Mouse (Mus musculus) spleen, embryonic (tissue): ENCODE measurements around the gene Rpl6.

Experiments used
- CTCF ChIA-PET: fragments of 350-600 bp; sonication (Branson Sonifier 250); formaldehyde crosslinking; loops from one replicate; lab custom pipeline; 2022; lab: Charles Lee

Rpl6 gene

DNA sequence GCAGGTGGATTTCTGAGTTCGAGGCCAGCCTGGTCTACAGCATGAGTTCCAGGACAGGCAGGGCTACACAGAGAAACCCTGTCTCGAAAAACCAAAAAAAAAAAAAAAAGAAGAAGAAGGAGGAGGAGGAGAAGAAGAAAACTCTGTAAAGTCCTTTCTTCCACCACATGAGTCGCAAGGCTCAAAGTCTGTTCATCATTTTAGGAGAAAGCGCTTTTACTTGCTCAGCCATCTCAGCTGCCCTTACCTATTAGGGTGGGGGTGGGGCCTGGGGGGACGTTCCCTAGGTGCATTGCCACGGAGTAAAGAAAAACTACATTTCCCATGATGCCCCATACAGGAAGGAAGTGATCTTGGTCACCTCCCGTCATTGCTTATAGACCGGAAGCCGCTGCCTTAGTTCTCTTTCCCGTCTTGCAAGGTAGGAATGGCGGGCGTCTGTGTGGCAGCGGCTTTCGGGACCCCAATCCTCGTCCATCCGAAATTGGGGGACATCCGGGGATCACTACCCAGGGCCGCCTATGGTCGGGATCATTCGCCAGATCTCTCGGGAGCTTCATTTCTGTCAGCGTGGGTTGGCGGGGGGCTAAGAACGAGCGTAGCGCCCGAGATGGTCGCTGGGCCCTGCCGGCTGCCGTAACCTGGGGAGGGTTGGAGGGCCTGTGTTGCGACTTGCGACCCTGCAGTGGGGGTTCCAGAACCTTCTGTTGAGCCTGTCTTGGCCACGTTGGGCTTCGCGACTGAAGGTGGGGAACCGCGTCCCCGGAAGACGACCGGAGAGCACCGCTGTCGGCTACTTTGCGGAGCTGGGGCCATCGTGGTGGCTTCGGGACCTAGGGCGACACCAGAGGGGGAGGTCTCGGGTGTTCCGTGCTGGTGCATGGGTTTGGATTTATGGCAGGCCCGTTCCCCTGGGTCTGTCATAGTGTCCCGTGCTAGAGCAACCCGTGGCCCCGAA lies at the start of gene Rpl6:
Gene Rpl6 (plus strand): TSS at position 350 of the 958 bp plus-strand sequence.
- CTCF ChIA-PET = interaction anchor here (1.0 kb wide), 1 partner anchor 40 kb away, joined by 3 read pairs; no protein-coding TSS in a partner anchor

- CTCF ChIA-PET = no interaction called here
Observed at GRCm38 (mm10) chr5:121156121-121156520, 48.2 kb upstream of the Rpl6 start.

GRCm38 (mm10) chr5:121157017-121157416 lies 47.3 kb upstream of the Rpl6 start:
- CTCF ChIA-PET = no interaction called here

DNA sequence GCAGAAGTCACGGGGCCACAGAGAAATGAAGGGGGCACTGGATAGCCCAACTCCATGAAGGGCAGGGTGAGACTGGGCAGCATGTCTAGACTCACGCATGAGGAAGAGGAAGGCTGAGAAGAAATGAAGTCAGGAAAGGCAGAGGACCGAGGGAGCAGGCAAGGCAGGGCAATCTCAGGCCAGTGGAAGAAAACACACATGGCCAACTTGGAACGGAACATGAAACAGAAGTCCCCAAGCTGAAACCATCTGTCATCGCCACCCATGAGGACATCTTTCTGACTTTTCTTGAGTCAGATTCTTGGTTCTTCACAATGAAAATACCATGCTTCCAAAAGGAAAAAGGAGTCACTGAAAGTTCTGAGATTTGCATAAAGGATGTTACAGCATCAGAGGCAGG lies 46.8 kb upstream of the Rpl6 start:
- CTCF ChIA-PET = no interaction called here

- CTCF ChIA-PET = interaction anchor here (0.6 to 0.8 kb wide), 2 partner anchors 31 to 1767 kb away, joined by 3 to 13 read pairs; no protein-coding TSS in a partner anchor
Observed at GRCm38 (mm10) chr5:121158966-121159365, 45.3 kb upstream of the Rpl6 start.

- CTCF ChIA-PET = interaction anchor here (0.5 kb wide), 1 partner anchor 144 kb away, joined by 10 read pairs; no protein-coding TSS in a partner anchor
Observed at GRCm38 (mm10) chr5:121162285-121162684, 42.0 kb upstream of the Rpl6 start.

DNA sequence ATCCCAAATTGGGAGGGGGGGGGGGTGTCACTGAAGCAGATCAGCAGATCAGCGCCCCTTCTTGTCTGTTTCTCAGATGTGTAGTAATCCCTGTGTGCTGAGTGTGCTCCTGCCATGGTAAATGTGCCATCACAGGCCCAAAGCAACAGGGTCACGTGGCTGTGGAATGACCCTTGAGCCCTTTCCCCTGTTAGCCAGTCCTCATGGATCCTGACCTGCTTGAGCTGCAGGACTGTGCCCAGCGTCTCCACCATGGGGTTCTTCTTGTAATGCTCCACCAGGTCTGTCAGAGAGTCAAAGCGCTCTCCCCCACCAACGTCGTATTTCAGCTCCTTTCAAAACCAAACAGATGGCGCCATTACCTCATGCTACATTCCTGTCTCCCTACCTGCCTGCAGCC lies 41.4 kb upstream of the Rpl6 start:
- CTCF ChIA-PET = interaction anchor here (0.7 kb wide), 1 partner anchor 27 kb away, joined by 3 read pairs; no protein-coding TSS in a partner anchor

DNA sequence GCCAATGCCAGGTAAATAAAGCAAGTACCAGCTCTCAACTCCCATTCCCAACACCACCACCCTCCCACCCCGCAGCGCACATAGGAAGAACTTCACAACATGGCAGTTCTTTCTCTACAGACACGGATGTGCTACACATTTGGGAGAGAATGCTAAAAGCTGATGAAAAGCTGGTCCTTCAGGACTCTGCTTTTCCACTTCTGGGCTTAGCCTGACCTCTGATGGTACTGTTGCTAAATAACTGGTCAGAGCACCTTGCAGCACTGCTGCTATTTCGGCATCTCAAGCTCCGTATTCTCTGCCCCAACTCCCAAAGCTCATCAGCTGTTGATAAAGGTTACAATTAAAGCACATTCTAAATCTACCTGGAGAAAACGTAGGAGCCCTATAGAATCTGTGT lies 37.4 kb upstream of the Rpl6 start:
- CTCF ChIA-PET = no interaction called here

DNA sequence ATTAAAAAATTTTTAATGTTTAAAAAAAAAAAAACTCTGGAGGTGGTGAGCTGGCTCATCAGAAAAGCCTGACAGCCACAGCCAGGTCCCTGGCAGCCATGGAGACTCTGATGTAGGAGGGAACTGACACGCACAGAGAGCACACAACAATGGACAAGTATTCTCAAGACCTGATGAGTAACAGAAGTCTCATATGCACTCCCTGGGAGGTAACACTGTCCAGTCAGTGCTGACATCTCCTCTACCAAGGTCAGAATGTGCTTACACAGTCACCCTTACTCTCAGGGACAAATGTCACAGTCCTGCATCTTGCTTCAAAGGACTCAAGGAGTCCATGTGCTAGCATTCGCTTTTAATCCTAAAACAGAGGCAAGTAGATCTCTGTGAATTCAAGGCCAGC lies 34.7 kb upstream of the Rpl6 start:
- CTCF ChIA-PET = interaction anchor here (0.6 kb wide), 1 partner anchor 88 kb away, joined by 4 read pairs; no protein-coding TSS in a partner anchor

DNA sequence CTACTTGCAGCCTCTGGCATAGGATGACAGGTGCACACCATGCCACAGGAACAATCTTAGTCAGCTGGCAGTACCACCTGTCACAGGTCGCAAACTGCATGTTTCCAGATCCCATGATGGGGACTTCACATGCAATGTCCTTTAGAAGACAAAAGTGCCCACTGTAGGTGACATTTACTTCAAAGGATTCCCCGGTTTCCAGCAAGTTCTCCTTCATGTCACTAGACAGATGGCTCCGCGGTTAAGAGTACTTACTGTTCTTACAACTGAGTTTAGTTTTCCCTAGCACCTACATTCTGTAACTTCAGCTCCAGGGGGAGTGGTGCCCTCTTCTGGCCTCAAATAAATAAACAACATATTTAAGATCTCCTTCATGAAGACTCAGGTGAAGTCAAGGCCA lies 31.4 kb upstream of the Rpl6 start:
- CTCF ChIA-PET = no interaction called here

DNA sequence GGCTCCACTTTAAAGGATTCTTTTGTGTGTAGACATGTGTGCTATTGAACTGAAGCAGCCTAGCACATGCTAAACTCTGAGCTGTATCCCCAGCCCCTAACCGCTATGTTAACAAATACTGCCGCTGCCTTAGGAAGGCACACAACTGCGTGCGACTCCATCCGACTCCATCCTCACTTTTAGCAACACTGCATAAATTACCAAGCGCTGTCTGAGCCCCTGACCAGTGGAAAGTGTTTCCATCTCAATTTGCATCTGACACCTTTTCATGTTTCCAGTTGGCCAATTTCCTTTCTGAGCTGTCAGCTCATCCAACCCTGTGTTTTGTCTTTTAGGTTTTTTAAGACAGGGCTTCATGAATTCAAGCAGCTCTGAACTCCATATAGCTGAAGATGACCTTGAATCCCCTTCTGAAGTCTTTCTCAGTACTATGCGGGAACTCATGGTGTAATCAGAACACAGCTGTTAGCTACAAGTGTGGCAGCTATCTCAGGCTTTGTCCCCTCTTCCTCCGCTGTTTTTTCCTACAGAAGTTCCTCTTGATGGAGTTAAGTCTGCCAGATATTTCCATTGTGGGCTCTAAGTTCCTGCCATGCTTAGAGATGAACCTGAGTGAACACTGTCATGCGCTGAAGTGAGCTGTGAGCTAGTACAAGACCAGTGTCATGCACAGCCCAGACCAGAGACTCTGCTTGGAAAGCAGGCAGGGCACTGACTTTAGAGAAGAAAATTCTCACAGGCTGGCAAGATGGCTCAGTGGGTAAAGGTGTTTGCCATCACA lies 25.0 kb upstream of the Rpl6 start:
- CTCF ChIA-PET = no interaction called here

DNA sequence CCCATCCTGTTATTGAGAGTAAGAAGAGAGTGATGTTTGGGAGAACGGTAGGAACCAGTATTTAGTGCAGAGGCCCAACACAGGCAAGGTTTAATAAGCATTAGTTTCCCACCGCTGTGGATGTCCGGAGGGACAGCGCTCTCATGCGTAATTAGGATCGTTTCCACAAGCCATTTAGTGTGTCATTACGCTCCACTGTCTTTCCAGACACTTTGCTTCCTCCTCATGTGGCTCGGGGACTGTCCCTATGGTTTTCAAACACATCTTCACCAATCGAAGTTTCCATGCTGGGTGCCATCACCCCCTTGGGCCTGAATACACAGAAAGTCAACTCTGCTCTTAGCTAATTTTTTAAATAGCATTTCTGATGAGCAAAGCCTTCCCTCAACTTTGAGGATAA lies 21.0 kb upstream of the Rpl6 start:
- CTCF ChIA-PET = no interaction called here

DNA sequence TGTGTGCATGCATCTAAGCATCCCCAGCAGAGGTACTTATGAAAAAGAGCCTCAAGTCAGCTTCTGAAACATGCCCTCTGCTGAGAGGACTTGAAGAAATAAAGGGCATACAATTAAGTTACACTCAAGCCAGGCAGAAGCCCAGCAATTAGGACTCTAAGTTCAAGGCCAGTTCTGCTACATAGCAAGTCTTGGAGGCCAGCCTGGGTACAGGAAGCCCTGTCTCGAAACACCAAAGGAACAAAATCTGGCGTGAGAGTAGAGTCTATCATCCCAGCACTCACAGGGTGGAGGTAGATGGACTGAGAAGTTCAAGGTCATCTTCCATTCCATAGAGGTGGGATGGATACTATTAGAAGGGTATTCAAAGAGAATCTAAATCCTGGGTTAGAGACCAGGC lies 19.9 kb upstream of the Rpl6 start:
- CTCF ChIA-PET = no interaction called here

DNA sequence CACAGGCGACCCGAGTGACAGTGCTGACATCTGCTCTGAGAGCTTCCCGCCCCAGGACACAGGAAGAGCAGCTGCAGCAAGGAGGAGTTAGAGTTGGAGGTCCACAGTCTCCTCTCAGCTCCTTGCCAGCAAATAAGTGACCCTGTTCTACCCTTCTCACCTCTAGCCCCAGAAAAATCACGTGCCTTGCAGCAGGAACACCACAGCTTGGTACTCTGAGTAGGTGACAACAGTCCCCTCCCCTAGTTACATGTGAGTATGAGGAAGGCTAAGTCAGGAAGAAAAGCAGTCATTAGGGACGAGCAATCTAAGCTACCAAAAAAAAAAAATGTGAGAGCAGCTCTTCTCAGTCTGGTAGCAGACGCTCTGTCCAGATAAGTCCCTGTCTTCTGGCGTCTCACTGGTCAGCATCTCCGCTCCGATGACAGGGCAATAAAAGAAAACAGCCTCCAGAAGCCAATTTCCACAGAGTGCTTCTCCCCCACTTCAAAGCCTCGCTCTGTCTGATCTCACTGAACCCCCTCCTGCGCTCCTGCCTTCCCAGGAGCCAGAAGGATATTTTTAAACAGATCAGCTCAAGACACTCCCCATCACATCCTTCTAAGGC lies 19.2 kb upstream of the Rpl6 start:
- CTCF ChIA-PET = no interaction called here

GRCm38 (mm10) chr5:121187580-121188001 lies 16.7 kb upstream of the Rpl6 start:
- CTCF ChIA-PET = no interaction called here

- CTCF ChIA-PET = no interaction called here
Observed at GRCm38 (mm10) chr5:121188265-121188664, 16.0 kb upstream of the Rpl6 start.

DNA sequence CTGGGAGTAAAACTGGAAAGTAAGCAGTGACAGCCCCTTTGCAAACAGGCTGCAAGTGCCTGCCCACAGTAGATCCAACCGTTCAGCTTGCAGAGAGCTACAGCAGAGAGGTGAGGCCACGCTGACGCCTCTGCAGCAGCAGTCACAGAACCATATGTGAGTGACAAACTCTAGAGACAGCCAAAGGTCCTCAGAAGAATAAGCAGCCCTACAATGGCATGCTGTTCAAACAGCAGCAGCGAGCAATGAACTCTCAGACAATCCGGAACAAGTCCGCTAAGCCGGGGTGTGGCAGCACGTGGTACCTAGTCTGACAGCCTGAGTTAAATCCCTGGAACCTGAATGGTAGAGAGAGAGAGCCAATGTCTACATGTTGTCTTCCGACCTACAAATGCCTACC lies 15.1 kb upstream of the Rpl6 start:
- CTCF ChIA-PET = interaction anchor here (0.6 to 1.0 kb wide), 4 partner anchors 26 to 183 kb away, joined by 3 to 4 read pairs (median 4); no protein-coding TSS in a partner anchor

DNA sequence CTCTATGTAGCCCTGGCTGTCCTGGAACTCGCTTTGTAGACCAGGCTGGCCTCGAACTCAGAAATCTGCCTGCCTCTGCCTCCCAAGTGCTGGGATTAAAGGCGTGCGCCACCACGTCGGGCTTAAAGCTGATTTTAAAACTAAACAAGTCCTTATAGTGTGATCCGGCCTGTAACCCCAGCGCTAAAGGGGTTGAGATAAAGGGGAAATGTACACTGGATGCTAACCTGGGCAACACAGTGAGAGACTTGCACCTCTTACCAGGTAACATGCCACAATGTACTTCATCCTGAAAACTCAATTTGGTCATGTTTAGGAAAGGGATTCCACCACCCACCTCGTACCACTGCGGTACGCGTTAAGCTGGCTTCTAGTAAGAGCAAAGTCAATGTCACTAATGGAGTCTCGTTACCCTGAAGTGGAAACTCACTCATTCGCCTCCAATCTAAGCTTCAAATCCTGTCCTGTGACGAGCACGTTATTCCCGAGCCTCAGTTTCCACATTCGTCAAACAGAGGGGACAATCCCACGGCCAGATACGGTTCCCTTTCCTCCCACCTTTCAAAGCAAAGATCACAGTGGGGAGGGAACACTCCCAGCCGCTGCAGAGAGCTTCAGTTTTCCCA lies 14.0 kb upstream of the Rpl6 start:
- CTCF ChIA-PET = interaction anchor here (0.6 to 1.0 kb wide), 2 partner anchors 31 to 378 kb away, joined by 3 read pairs; partner anchors contain the start of gene Oas1c

DNA sequence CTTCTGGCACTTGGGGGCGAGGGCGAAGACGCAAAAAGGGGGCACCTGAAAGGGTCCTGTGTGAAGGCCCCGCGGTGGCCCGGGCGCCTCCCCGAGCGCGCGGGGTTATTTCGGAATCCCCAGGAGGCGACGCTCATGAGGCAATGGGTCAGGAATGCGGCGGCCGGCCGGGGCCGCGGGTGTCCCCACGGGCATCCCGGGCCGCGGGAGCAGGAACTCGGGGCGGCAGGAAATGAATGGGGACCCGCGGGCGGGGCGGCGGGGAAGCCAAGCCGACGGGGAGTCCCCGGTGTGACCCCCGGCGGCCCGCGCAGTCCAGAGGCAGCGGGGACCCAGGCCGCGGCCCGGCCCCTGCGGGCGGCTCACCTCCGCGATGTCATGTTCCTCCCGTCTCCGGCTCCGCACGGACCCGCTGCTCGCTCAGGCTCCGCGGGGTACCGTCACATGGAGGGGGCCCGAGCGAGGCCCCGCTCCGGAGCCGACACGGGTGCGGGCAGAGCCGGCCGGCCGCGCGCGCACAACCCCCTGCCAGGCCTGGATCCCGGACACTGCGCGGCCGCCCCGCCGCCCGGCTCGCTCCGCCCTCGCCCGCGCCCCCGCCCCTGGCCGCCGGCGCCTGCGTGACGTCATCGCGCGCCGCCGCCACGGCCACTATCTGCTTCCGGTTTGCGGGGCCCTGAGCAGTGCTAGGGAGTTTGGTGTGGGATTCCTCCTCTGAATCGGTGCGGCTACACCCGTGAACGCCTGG lies 13.3 kb upstream of the Rpl6 start, which contains the start of gene Ptpn11:
Gene Ptpn11 (minus strand): TSS at position 562 of the 748 bp plus-strand sequence.
- CTCF ChIA-PET = no interaction called here

DNA sequence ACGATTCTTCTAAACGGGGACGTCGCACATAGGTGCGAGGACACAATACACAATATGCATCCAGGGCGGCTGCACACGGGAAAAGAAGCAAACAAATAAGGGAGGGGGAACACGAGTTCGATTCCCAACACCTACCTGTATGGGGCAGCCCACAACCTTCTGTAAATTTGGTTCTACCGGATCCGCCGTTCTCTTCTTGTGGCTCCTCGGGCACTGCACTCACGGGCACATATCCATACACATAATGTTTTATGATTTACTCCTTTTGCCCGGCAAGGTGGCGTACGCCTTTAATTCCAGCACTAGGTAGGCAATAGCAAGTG lies 12.7 kb upstream of the Rpl6 start:
- CTCF ChIA-PET = no interaction called here
